Mouse (Mus musculus) CD8-positive naive resting alpha-beta T cell, adult 57 days (primary cell): ENCODE data around the gene Ero1lb. TPM values are rescaled to one million over a fixed set of nuclear protein-coding genes. Genes with fewer than 3 reads are reported as not detected.

Experiments
- total RNA-seq: library from RNA; stranded (reverse); gene quantifications from one replicate; pipeline ENCODE4 v1.2.4, GENCODE M21; 2023

Ero1lb gene
- 19.5 TPM for total RNA-seq

GRCm38 (mm10) chr13:12565621-12566390, at the start of gene Ero1lb:
Ero1lb (plus strand) TSS chr13:12565874.

GRCm38 (mm10) chr13:12519955-12520584, 45.6 kb upstream of the Ero1lb start, which contains the start of gene Edaradd:
Edaradd (minus strand) TSS chr13:12520438.

Other genes starting within 250 kb of the Ero1lb start
- 48.9 TPM for gene Actn2, start 225.1 kb upstream of the Ero1lb start, total RNA-seq
- gene Heatr1, start 170.8 kb upstream of the Ero1lb start, total RNA-seq: 89.5 TPM
- 83.4 TPM for gene Lgals8, start 100.9 kb upstream of the Ero1lb start, total RNA-seq
- 1.7 TPM for gene Edaradd, start 45.4 kb upstream of the Ero1lb start, total RNA-seq
- gene Prl2c3, start 234.2 kb downstream of the Ero1lb start, total RNA-seq: not detected